Mouse (Mus musculus): ENCODE measurements around the gene Gria2. TPM values are rescaled to one million over a fixed set of nuclear protein-coding genes. Genes with fewer than 3 reads are reported as not detected.

The Gria2 gene
- polyA plus RNA-seq, 1 experiment from 2014 or later = 6.5 TPM

DNA sequence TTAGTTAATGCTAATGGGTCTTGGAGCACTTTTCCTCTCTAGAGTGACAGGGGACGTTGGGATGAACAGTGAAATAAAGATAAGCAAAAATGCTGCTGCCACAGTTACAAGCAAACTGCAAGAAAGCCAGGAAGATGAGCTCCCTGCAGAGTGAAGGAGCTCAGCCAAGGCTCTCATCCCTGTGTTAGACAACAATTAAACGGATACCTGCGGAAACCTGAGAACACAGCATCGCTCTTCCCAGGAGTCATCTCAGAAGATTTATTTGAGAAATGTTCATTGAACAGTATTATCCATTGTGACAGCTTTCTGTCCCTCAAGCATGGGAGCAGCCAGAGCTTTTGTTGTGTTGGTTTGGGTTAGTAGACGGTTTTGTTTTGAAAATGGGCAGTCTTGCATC lies 137.5 kb downstream of the Gria2 start:
- Histone ChIP-seq H3K27me3 (no peaks in the 10 kb centered on the region), H3K27ac (no peak overlapping the region), H3K4me3 (no peak overlapping the region), H3K4me2 (replicated peaks) (no peak overlapping the region), H3K9me3 (no peaks in the 10 kb centered on the region), H3K9ac (no peak overlapping the region), H3K4me1 (no peaks in the 10 kb centered on the region), H3K36me3 (no peaks in the 10 kb centered on the region)
- 77% methylated on average over 5 of the region's 5 CpGs for WGBS
- no peak for ATAC-seq (ENCODE audit: insufficient number of reproducible peaks, insufficient read depth, low FRiP score, low TSS enrichment)

GRCm38 (mm10) chr3:80663293-80663692 lies 139.3 kb downstream of the Gria2 start:
- no peaks in the 10 kb centered on the region for H3K27me3 ChIP-seq
- no peak overlapping the region for H3K4me2 ChIP-seq (replicated peaks)
- 66% methylated on average over 2 of the region's 2 CpGs for WGBS

DNA sequence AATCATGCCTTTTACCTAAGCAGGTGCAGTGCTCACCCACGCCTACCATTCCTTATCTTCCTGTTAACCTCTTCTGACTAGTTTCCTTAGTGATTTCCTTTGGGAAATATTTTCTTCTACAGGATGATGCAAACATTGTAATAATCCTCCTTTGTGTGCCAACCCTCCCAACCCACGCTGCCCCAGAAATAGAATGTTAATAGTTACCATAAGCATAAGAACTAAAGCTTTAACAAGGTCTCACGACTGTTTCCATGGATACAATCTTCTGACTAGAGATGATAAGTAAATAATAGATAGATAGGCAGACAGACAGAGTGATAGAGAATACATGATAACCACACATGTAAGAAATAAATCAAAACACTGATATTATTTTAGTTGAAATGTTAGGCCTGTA lies 140.8 kb downstream of the Gria2 start:
- no peak overlapping the region for H3K4me2 ChIP-seq (replicated peaks)
- no peaks in the 10 kb centered on the region for H3K36me3 ChIP-seq
- no peak overlapping the region for H3K9ac ChIP-seq
- no peaks in the 10 kb centered on the region for H3K27me3 ChIP-seq
- no peak overlapping the region for H3K27ac ChIP-seq
- no peaks in the 10 kb centered on the region for H3K4me1 ChIP-seq
- no peak overlapping the region for H3K4me3 ChIP-seq
- no peak for ATAC-seq (ENCODE audit: insufficient number of reproducible peaks, insufficient read depth, low FRiP score, low TSS enrichment)
- H3K9me3 ChIP-seq = no peaks in the 10 kb centered on the region
- WGBS = 66% methylated on average over 3 of the region's 3 CpGs

More at GRCm38 (mm10) chr3:80663293-80663692, 139.3 kb downstream of the Gria2 start:
- no peak overlapping the region for H3K27ac ChIP-seq
- no peak for ATAC-seq (ENCODE audit: insufficient number of reproducible peaks, insufficient read depth, low FRiP score, low TSS enrichment)
- no peaks in the 10 kb centered on the region for H3K9me3 ChIP-seq
- H3K4me1 ChIP-seq = no peaks in the 10 kb centered on the region
- no peak overlapping the region for H3K9ac ChIP-seq
- H3K4me3 ChIP-seq = no peak overlapping the region
- no peaks in the 10 kb centered on the region for H3K36me3 ChIP-seq

- Histone ChIP-seq H3K9ac (no peak overlapping the region), H3K27ac (no peak overlapping the region), H3K4me2 (replicated peaks) (no peak overlapping the region), H3K27me3 (no peaks in the 10 kb centered on the region), H3K9me3 (no peaks in the 10 kb centered on the region), H3K36me3 (no peaks in the 10 kb centered on the region), H3K4me3 (no peak overlapping the region), H3K4me1 (no peaks in the 10 kb centered on the region)
- 66% methylated on average over 5 of the region's 5 CpGs for WGBS
- ATAC-seq (ENCODE audit: insufficient number of reproducible peaks, insufficient read depth, low FRiP score, low TSS enrichment) = no peak
Observed at GRCm38 (mm10) chr3:80652213-80652612, 150.4 kb downstream of the Gria2 start.

Small RNA genes within 50 kb of the gene (microRNA-seq; reads per million reads assigned to microRNA genes)
- not detected for gene Gm25749

Other genes starting within 250 kb of the Gria2 start
- gene Glrb, start 110.8 kb upstream of the Gria2 start, polyA plus RNA-seq (2016; fragmentation: Nextera tagmentation; extraction: Ambion mirVana) = 14.6 and 15.8 TPM in 2 replicates
- gene Pdgfc, start 233.6 kb upstream of the Gria2 start, polyA plus RNA-seq (2016; fragmentation: Nextera tagmentation; extraction: Ambion mirVana) = 45.4 and 45.9 TPM in 2 replicates